In genomic region chr6:104207433-104207832, GRCm38 (mm10) we compare ENCODE assay signal across 14 mouse cellular contexts.
"Had no signal": no experiment of that assay in that cellular context is flagged by ENCODE, and none has a peak within 500 bp of the region (broad histone marks: within the 10 kb centered on the region; RNA-seq: fewer than 3 reads in every experiment).

No protein-coding gene starts in this region.

- DNase-seq: kidney, postnatal 14 days; lung, adult 2 months; lung, postnatal 36 days; right cerebral cortex, adult 18-20 months; thymus, adult 18-20 months; thymus, postnatal 25 days had no signal

- H3K27ac ChIP-seq: kidney, embryonic 15.5 days; limb, embryonic 10.5 days; liver, embryonic 15.5 days; midbrain, embryonic 13.5 days; neural tube, embryonic 15.5 days had no signal

- H3K27me3 ChIP-seq: kidney, embryonic 15.5 days; liver, embryonic 15.5 days; midbrain, embryonic 13.5 days; neural tube, embryonic 15.5 days had no signal

- H3K4me3 ChIP-seq: kidney, embryonic 15.5 days; limb, embryonic 10.5 days; liver, embryonic 15.5 days; midbrain, embryonic 13.5 days; myocyte; neural tube, embryonic 15.5 days had no signal

- H3K9ac ChIP-seq: kidney, embryonic 15.5 days; liver, embryonic 15.5 days; midbrain, embryonic 13.5 days; neural tube, embryonic 15.5 days had no signal

- H3K4me2 ChIP-seq: kidney, embryonic 15.5 days; liver, embryonic 11.5 days; liver, embryonic 15.5 days; midbrain, embryonic 13.5 days; neural tube, embryonic 15.5 days had no signal

- H3K9me3 ChIP-seq: kidney, embryonic 15.5 days; limb, embryonic 10.5 days; liver, embryonic 15.5 days; midbrain, embryonic 13.5 days; neural tube, embryonic 15.5 days had no signal

- H3K4me1 ChIP-seq: kidney, embryonic 15.5 days; limb, embryonic 10.5 days; liver, embryonic 15.5 days; midbrain, embryonic 13.5 days; neural tube, embryonic 15.5 days had no signal

- ATAC-seq: lung, postnatal 0 days; midbrain, embryonic 13.5 days had no signal

- H3K36me3 ChIP-seq: kidney, embryonic 15.5 days; limb, embryonic 10.5 days; liver, embryonic 15.5 days; midbrain, embryonic 13.5 days; neural tube, embryonic 15.5 days had no signal
